Mouse (Mus musculus) MEL (cell line): Measurements from ENCODE around the gene Ralgapb. TPM values are rescaled to one million over a fixed set of nuclear protein-coding genes. Genes with fewer than 3 reads are reported as not detected.

Source experiments
- DNase-seq: peaks from one replicate; pipeline ENCODE4 v3.0.0; 2011; ENCODE audit warnings: low read depth, low spot score
- H3K27ac ChIP-seq: 2 replicates; pipeline ENCODE4 v1.5.1; 2012; ENCODE audit warnings: low read depth, mild to moderate bottlenecking, control low read depth, low read length, moderate library complexity; ENCODE audit not compliant: control insufficient read depth
- H3K27me3 ChIP-seq, 2 experiments: fragments of 150-350 bp in 1 of 2; sonication (generic) in 1 of 2; 2 replicates each; pipeline ENCODE4 v1.6.1; 2012; ENCODE audit warnings: low read length in 2 of 2, mild to moderate bottlenecking in 2 of 2, improper control_type of control experiment in 1 of 2, moderate library complexity in 1 of 2; ENCODE audit not compliant: insufficient read depth in 2 of 2, control insufficient read depth in 1 of 2
- H3K36me3 ChIP-seq, 2 experiments: 2 replicates each; pipeline ENCODE4 v1.6.1; 2012 to 2014; ENCODE audit warnings: low read length in 2 of 2, improper control_type of control experiment in 1 of 2, inconsistent platforms in 1 of 2, mild to moderate bottlenecking in 1 of 2; ENCODE audit not compliant: insufficient read depth in 2 of 2, control insufficient read depth in 1 of 2
- H3K4me1 ChIP-seq, 2 experiments: fragments of 150-350 bp in 1 of 2; sonication (generic) in 1 of 2; 2 replicates each; pipeline ENCODE4 v1.6.1; 2012; ENCODE audit warnings: low read length in 2 of 2, improper control_type of control experiment in 1 of 2, mild to moderate bottlenecking in 1 of 2; ENCODE audit not compliant: insufficient read depth in 2 of 2, control insufficient read depth in 1 of 2
- H3K4me3 ChIP-seq, 2 experiments: fragments of 150-350 bp in 1 of 2; sonication (generic) in 1 of 2; 2 replicates each; pipeline ENCODE4 v1.5.1; 2012; ENCODE audit warnings: low read depth in 2 of 2, low read length in 2 of 2, mild to moderate bottlenecking in 2 of 2, moderate library complexity in 2 of 2, control low read depth in 1 of 2, improper control_type of control experiment in 1 of 2; ENCODE audit not compliant: control insufficient read depth in 1 of 2, insufficient read depth in 1 of 2
- H3K79me2 ChIP-seq: 2 replicates; pipeline ENCODE4 v1.6.1; 2012; ENCODE audit warnings: mild to moderate bottlenecking, low read length, moderate library complexity; ENCODE audit not compliant: control insufficient read depth, poor library complexity, insufficient read depth
- H3K9ac ChIP-seq: 2 replicates; pipeline ENCODE4 v1.6.1; 2012; ENCODE audit warnings: low read depth, mild to moderate bottlenecking, control low read depth, low read length, moderate library complexity; ENCODE audit not compliant: control insufficient read depth, poor library complexity, severe bottlenecking
- H3K9me3 ChIP-seq: fragments of 150-350 bp; sonication (generic); replicated peaks from 2 replicates; pipeline ENCODE4 v1.6.1; 2012; ENCODE audit warnings: mild to moderate bottlenecking, low read length, improper control_type of control experiment, moderate library complexity; ENCODE audit not compliant: insufficient read depth
- BHLHE40 ChIP-seq: IDR thresholded peaks from 2 replicates; pipeline ENCODE4 v1.6.1; 2012; ENCODE audit warnings: low read depth, mild to moderate bottlenecking, inconsistent platforms, low read length, improper control_type of control experiment, borderline replicate concordance
- CHD1 ChIP-seq: IDR thresholded peaks from 2 replicates; pipeline ENCODE4 v1.6.1; 2012; ENCODE audit warnings: low read depth, mild to moderate bottlenecking, inconsistent platforms, low read length, improper control_type of control experiment
- CHD2 ChIP-seq: IDR thresholded peaks from 2 replicates; pipeline ENCODE4 v1.6.1; 2011; ENCODE audit warnings: low read length, improper control_type of control experiment
- CTCF ChIP-seq, 3 experiments: IDR thresholded peaks in 2 of 3; conservative IDR thresholded peaks in 1 of 3; 2 replicates each; pipeline ENCODE4 v1.5.1; 2011 to 2012; ENCODE audit warnings: low read length in 3 of 3, low read depth in 2 of 3, mild to moderate bottlenecking in 2 of 3, improper control_type of control experiment in 1 of 3, inconsistent platforms in 1 of 3, mixed read lengths in 1 of 3, moderate library complexity in 1 of 3; ENCODE audit not compliant: control insufficient read depth in 1 of 3, insufficient read depth in 1 of 3, poor library complexity in 1 of 3, severe bottlenecking in 1 of 3
- E2F4 ChIP-seq: IDR thresholded peaks from 2 replicates; pipeline ENCODE4 v1.6.1; 2011; ENCODE audit warnings: low read depth, low read length, improper control_type of control experiment, borderline replicate concordance
- ELF1 ChIP-seq: IDR thresholded peaks from 2 replicates; pipeline ENCODE4 v1.6.1; 2014; ENCODE audit warnings: low read depth, mild to moderate bottlenecking, inconsistent platforms, low read length, improper control_type of control experiment, moderate library complexity
- EP300 ChIP-seq, 2 experiments: IDR thresholded peaks; 2 replicates each; pipeline ENCODE4 v1.6.1; 2011; ENCODE audit warnings: improper control_type of control experiment in 2 of 2, low read length in 2 of 2, low read depth in 1 of 2, mild to moderate bottlenecking in 1 of 2
- HCFC1 ChIP-seq: IDR thresholded peaks from 2 replicates; pipeline ENCODE4 v1.6.1; 2012; ENCODE audit warnings: low read depth, mild to moderate bottlenecking, inconsistent platforms, low read length, improper control_type of control experiment, moderate library complexity
- JUND ChIP-seq: IDR thresholded peaks from 2 replicates; pipeline ENCODE4 v1.6.1; 2011; ENCODE audit warnings: low read depth, mild to moderate bottlenecking, improper control_type of control experiment, low read length
- KAT2A ChIP-seq: conservative IDR thresholded peaks from 2 replicates; pipeline ENCODE4 v1.6.1; 2012; ENCODE audit warnings: low read depth, low read length, improper control_type of control experiment, inconsistent platforms
- MAFK ChIP-seq: IDR thresholded peaks from 2 replicates; pipeline ENCODE4 v1.6.1; 2011; ENCODE audit warnings: low read depth, mild to moderate bottlenecking, low read length, improper control_type of control experiment, borderline replicate concordance
- MAX ChIP-seq: IDR thresholded peaks from 2 replicates; pipeline ENCODE4 v1.6.1; 2011; ENCODE audit warnings: low read length, improper control_type of control experiment
- MEF2A ChIP-seq: IDR thresholded peaks from 2 replicates; pipeline ENCODE4 v1.6.1; 2014; ENCODE audit warnings: low read depth, mild to moderate bottlenecking, inconsistent platforms, low read length, improper control_type of control experiment; ENCODE audit not compliant: poor library complexity, insufficient replicate concordance, severe bottlenecking; ENCODE audit errors: extremely low read depth
- MYB ChIP-seq: IDR thresholded peaks from 2 replicates; pipeline ENCODE4 v1.6.1; 2011; ENCODE audit warnings: mild to moderate bottlenecking, low read depth, low read length, improper control_type of control experiment
- MYC ChIP-seq: IDR thresholded peaks from 2 replicates; pipeline ENCODE4 v1.6.1; 2011; ENCODE audit warnings: low read depth, mild to moderate bottlenecking, low read length, improper control_type of control experiment, moderate library complexity
- NELFE ChIP-seq: IDR thresholded peaks from 2 replicates; pipeline ENCODE4 v1.6.1; 2011; ENCODE audit warnings: low read depth, low read length, improper control_type of control experiment
- POLR2A ChIP-seq, 2 experiments: IDR thresholded peaks; 2 replicates each; pipeline ENCODE4 v1.6.1; 2011 to 2012; ENCODE audit warnings: low read length in 2 of 2, mild to moderate bottlenecking in 2 of 2, control low read depth in 1 of 2, improper control_type of control experiment in 1 of 2, low read depth in 1 of 2, moderate library complexity in 1 of 2; ENCODE audit not compliant: control insufficient read depth in 1 of 2, insufficient read depth in 1 of 2, poor library complexity in 1 of 2
- POLR2AphosphoS2 ChIP-seq: IDR thresholded peaks from 2 replicates; pipeline ENCODE4 v1.6.1; 2011; ENCODE audit warnings: low read length, improper control_type of control experiment
- POLR2AphosphoS5 ChIP-seq: IDR thresholded peaks from 2 replicates; pipeline ENCODE4 v1.6.1; 2012; ENCODE audit warnings: low read depth, borderline replicate concordance, mild to moderate bottlenecking, inconsistent platforms, low read length, moderate library complexity, mixed read lengths
- RAD21 ChIP-seq: IDR thresholded peaks from 2 replicates; pipeline ENCODE4 v1.6.1; 2011; ENCODE audit warnings: mild to moderate bottlenecking, low read depth, low read length, improper control_type of control experiment
- SIN3A ChIP-seq: IDR thresholded peaks from 2 replicates; pipeline ENCODE4 v1.6.1; 2012; ENCODE audit warnings: low read length, improper control_type of control experiment, inconsistent platforms
- SMC3 ChIP-seq: IDR thresholded peaks from 2 replicates; pipeline ENCODE4 v1.6.1; 2011; ENCODE audit warnings: low read depth, low read length, improper control_type of control experiment
- TBP ChIP-seq: IDR thresholded peaks from 2 replicates; pipeline ENCODE4 v1.8.0; 2011; ENCODE audit warnings: low read depth, low read length, improper control_type of control experiment
- TCF12 ChIP-seq: IDR thresholded peaks from 2 replicates; pipeline ENCODE4 v1.6.1; 2014; ENCODE audit warnings: low read depth, mild to moderate bottlenecking, inconsistent platforms, low read length, improper control_type of control experiment, moderate library complexity
- USF2 ChIP-seq, 2 experiments: IDR thresholded peaks; 2 replicates each; pipeline ENCODE4 v1.6.1; 2011 to 2012; ENCODE audit warnings: improper control_type of control experiment in 2 of 2, low read length in 2 of 2, borderline replicate concordance in 1 of 2, inconsistent platforms in 1 of 2, low read depth in 1 of 2, mild to moderate bottlenecking in 1 of 2; ENCODE audit not compliant: insufficient read depth in 1 of 2
- ZC3H11A ChIP-seq: IDR thresholded peaks from 2 replicates; pipeline ENCODE4 v1.6.1; 2012; ENCODE audit warnings: low read depth, mild to moderate bottlenecking, inconsistent platforms, low read length, improper control_type of control experiment
- ZKSCAN1 ChIP-seq: IDR thresholded peaks from 2 replicates; pipeline ENCODE4 v1.6.1; 2012; ENCODE audit warnings: low read depth, mild to moderate bottlenecking, inconsistent platforms, low read length, improper control_type of control experiment, moderate library complexity
- ZMIZ1 ChIP-seq: IDR thresholded peaks from 2 replicates; pipeline ENCODE4 v1.6.1; 2012; ENCODE audit warnings: low read depth, mild to moderate bottlenecking, inconsistent platforms, low read length, improper control_type of control experiment, moderate library complexity
- ZNF384 ChIP-seq: IDR thresholded peaks from 2 replicates; pipeline ENCODE4 v1.6.1; 2012; ENCODE audit warnings: low read depth, mild to moderate bottlenecking, inconsistent platforms, low read length, improper control_type of control experiment
- polyA plus RNA-seq, 2 experiments: library from polyadenylated mRNA; stranded (reverse) in 1 of 2; unstranded in 1 of 2; fragments of >175 nt in 1 of 2; fragments of >200 nt in 1 of 2; gene quantifications; 2 replicates each; pipeline versions ENCODE4 v1.2.1 to v1.2.4; 2012; ENCODE audit warnings: low replicate concordance in 2 of 2, low read depth in 1 of 2; ENCODE audit not compliant: insufficient read length in 2 of 2, insufficient read depth in 1 of 2, missing spikeins in 1 of 2
- total RNA-seq: library from RNA; depleted of rRNA; stranded (reverse); fragments of 300-350 nt; gene quantifications from 2 replicates; pipeline ENCODE4 v1.2.3, GENCODE M21; 2012

The Ralgapb gene
- total and polyA plus RNA-seq, 3 experiments, result 15.0 to 122 (median 20.7) TPM

GRCm38 (mm10) chr2:158377811-158378210 is 31.8 kb upstream of the Ralgapb start:
- TF ChIP-seq CHD1 (no peak), MYB (no peak), POLR2A (IDR thresholded peaks at IDR 0.05; ENCODE audit: control insufficient read depth in 1 of 2, insufficient read depth in 1 of 2, low read depth in 1 of 2, low read length in 2 of 2, poor library complexity in 1 of 2) (no peak), E2F4 (no peak), KAT2A (no peak), NELFE (no peak), HCFC1 (no peak)
- no peak overlapping the region for H3K27ac ChIP-seq
- no peaks in the 10 kb centered on the region for H3K9me3 ChIP-seq
- H3K27me3 ChIP-seq, result no peaks in the 10 kb centered on the region
- H3K4me3 ChIP-seq, result no peak overlapping the region
- no peaks in the 10 kb centered on the region for H3K36me3 ChIP-seq
- H3K79me2 ChIP-seq, result no peaks in the 10 kb centered on the region
- no peak for DNase-seq
- peaks cover 4 to 11% of the 10 kb centered on the region in 2 experiments for H3K4me1 ChIP-seq
- H3K9ac ChIP-seq, result no peak overlapping the region

GRCm38 (mm10) chr2:158379354-158380078 is 30.1 kb upstream of the Ralgapb start:
- Histone ChIP-seq H3K27me3 (no peaks in the 10 kb centered on the region; a peak in 1 of 4 replicates), H3K9ac (no peak overlapping the region)
- DNase-seq, result peak; percentile 94
- TF ChIP-seq MAFK, result no peak
- no peak for TF ChIP-seq MYB
- peak; percentile 63; the same call in 1 of the 2 replicates for TF ChIP-seq MYC
- TF ChIP-seq SIN3A, result no peak
- TF ChIP-seq SMC3, result peak; percentile 79
- TF ChIP-seq USF2 (IDR thresholded peaks at IDR 0.05; ENCODE audit: borderline replicate concordance in 1 of 2, insufficient read depth in 1 of 2, low read depth in 1 of 2, low read length in 2 of 2), result no peak
- no peak for TF ChIP-seq MAX
- peak; percentile 63; the same call in 1 of the 2 replicates for TF ChIP-seq JUND
- TF ChIP-seq TCF12, result no peak
- no peak for TF ChIP-seq POLR2AphosphoS5
- TF ChIP-seq ELF1, result no peak
- no peak for TF ChIP-seq CHD2
- peak; percentile 30 for TF ChIP-seq RAD21
- peak; percentile 74 to 93 (median 84) for TF ChIP-seq CTCF (IDR thresholded peaks at IDR 0.05 in 2 of 3, conservative IDR thresholded peaks at IDR 0.05 in 1 of 3; ENCODE audit: control insufficient read depth in 1 of 3, insufficient read depth in 1 of 3, low read depth in 2 of 3, low read length in 3 of 3, poor library complexity in 1 of 3, severe bottlenecking in 1 of 3)
- no peak for TF ChIP-seq TBP
- TF ChIP-seq HCFC1, result peak; percentile 59; the same call in 1 of the 2 replicates
- peak; percentile 53; the same call in 1 of the 2 replicates for TF ChIP-seq ZNF384
- TF ChIP-seq MEF2A, result no peak
- TF ChIP-seq ZKSCAN1, result no peak
- peak; percentile 47 for TF ChIP-seq ZC3H11A
- TF ChIP-seq ZMIZ1, result no peak
- no peak for TF ChIP-seq CHD1
- TF ChIP-seq BHLHE40, result no peak
- no peak for TF ChIP-seq EP300 (IDR thresholded peaks at IDR 0.05; ENCODE audit: low read depth in 1 of 2, low read length in 2 of 2)
- no peak for TF ChIP-seq POLR2AphosphoS2
- TF ChIP-seq, all 39 proteins: peak for 8
- Histone ChIP-seq H3K36me3 (no peaks in the 10 kb centered on the region), H3K4me1 (peaks cover 0 to 5% of the 10 kb centered on the region in 2 experiments; a peak in 1 of 4 replicates), H3K79me2 (no peaks in the 10 kb centered on the region), H3K27ac (no peak overlapping the region), H3K4me3 (no peak overlapping the region), H3K9me3 (no peaks in the 10 kb centered on the region)
